Mouse (Mus musculus) MEL-GATA-1-ER (cell line): ENCODE data around the gene Bola1.
"Not testable (repeated sequence)": the region's sequence is repeated elsewhere in the genome, so short reads cannot be mapped to it uniquely, and the experiment has no call there.

ENCODE experiments used
- DNase-seq: peaks from one replicate; pipeline ENCODE4 v3.0.0-alpha.2; 2012; ENCODE audit warnings: low read depth; ENCODE audit errors: extremely low read depth

Bola1 gene

GRCm38 (mm10) chr3:96226695-96227648 is 7.5 kb upstream of the Bola1 start:
- no peak for DNase-seq

GRCm38 (mm10) chr3:96225421-96225820 is 5.9 kb upstream of the Bola1 start:
- DNase-seq: no peak

GRCm38 (mm10) chr3:96222774-96223173 is 3.3 kb upstream of the Bola1 start:
- no peak for DNase-seq

- DNase-seq: peak; percentile 75
Measured at GRCm38 (mm10) chr3:96221640-96222038, 2.1 kb upstream of the Bola1 start.

- DNase-seq: peak; percentile 100
Measured at GRCm38 (mm10) chr3:96220765-96221639, 1.5 kb upstream of the Bola1 start, which contains the start of the genes Hist2h2ac and Hist2h2be. Gene Hist2h2ac, minus strand, starts transcription at chr3:96220880. Gene Hist2h2be, plus strand, starts transcription at chr3:96221119.

- peak; percentile 82 for DNase-seq
Measured at GRCm38 (mm10) chr3:96220131-96220764, 739 bp upstream of the Bola1 start.

- DNase-seq: peak; percentile 67
Measured at GRCm38 (mm10) chr3:96219191-96219641, 293 bp downstream of the Bola1 start.

GRCm38 (mm10) chr3:96209242-96209641 is 10.3 kb downstream of the Bola1 start:
- DNase-seq: no peak

GRCm38 (mm10) chr3:96207819-96208218 is 11.7 kb downstream of the Bola1 start:
- no peak for DNase-seq

GRCm38 (mm10) chr3:96199731-96200130 is 19.8 kb downstream of the Bola1 start:
- DNase-seq: no peak

- not testable (repeated sequence) for DNase-seq
Measured at GRCm38 (mm10) chr3:96198601-96199251, 20.8 kb downstream of the Bola1 start.

- peak; percentile 90 for DNase-seq
Measured at GRCm38 (mm10) chr3:96198181-96198580, 21.3 kb downstream of the Bola1 start.

- DNase-seq: peak; percentile 99
Measured at GRCm38 (mm10) chr3:96197129-96197749, 22.3 kb downstream of the Bola1 start.

GRCm38 (mm10) chr3:96196437-96197128 is 22.9 kb downstream of the Bola1 start:
- DNase-seq: peak; percentile 52

- DNase-seq: no peak
Measured at GRCm38 (mm10) chr3:96195616-96196313, 23.7 kb downstream of the Bola1 start.

GRCm38 (mm10) chr3:96194966-96195365 is 24.5 kb downstream of the Bola1 start:
- no peak for DNase-seq

- no peak for DNase-seq
Measured at GRCm38 (mm10) chr3:96192977-96193376, 26.5 kb downstream of the Bola1 start.

- no peak for DNase-seq
Measured at GRCm38 (mm10) chr3:96182382-96182776, 37.1 kb downstream of the Bola1 start.
